Mouse (Mus musculus): ENCODE results near the gene Prkg1.

Gene Prkg1

DNA sequence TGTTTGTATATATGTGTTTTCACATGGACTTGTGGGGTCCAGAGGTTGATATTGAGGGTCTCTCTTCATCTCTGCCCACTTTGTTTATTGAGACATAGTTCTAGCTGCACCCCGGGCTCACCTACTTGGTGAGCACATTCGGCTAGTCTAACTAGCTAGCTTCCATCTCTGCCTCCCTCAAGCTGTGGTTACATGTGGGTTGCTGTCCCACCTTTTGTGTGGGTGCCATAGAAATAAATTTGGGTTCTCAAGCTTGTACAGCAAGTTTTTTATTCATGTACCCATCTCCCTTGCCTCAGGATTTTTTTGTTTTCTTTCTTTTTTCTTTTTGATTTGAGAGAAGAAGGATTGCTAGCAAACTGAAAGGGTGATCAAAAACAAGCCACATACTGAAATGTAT, 617.4 kb downstream of the Prkg1 start:
- no peak for DNase-seq (ENCODE audit: low spot score)

GRCm38 (mm10) chr19:31146156-31146555, 618.7 kb downstream of the Prkg1 start:
- DNase-seq (ENCODE audit: low spot score), result no peak

DNA sequence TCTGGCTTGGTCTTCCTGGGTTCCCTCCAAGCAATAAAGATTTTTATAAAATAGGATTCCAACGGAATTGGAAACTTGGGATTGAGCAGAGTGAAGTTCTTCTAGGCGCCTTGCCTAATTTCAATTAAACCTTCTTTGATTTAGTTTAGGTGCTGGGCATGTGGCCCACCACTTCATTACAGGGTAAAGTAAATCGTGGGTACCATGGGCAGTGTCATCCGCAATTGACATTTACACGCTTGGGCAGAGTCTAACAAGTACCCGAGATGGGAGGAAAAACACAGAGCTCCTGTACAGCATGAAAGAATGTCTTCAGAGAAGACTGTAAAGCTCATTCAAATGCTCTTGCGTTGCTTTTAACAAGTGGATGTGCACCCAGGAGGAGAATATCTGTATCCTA, 622.9 kb downstream of the Prkg1 start:
- no peak for DNase-seq (ENCODE audit: low spot score)

GRCm38 (mm10) chr19:31136316-31136715, 628.5 kb downstream of the Prkg1 start:
- no peak for DNase-seq (ENCODE audit: low spot score)

- no peak for DNase-seq (ENCODE audit: low spot score)
These were observed 632.2 kb downstream of the Prkg1 start for GRCm38 (mm10) chr19:31132614-31133013.

GRCm38 (mm10) chr19:31124628-31125027, 640.2 kb downstream of the Prkg1 start:
- no peak for DNase-seq (ENCODE audit: low spot score)

GRCm38 (mm10) chr19:31114690-31115089, 650.1 kb downstream of the Prkg1 start:
- no peak for DNase-seq (ENCODE audit: low spot score)

DNA sequence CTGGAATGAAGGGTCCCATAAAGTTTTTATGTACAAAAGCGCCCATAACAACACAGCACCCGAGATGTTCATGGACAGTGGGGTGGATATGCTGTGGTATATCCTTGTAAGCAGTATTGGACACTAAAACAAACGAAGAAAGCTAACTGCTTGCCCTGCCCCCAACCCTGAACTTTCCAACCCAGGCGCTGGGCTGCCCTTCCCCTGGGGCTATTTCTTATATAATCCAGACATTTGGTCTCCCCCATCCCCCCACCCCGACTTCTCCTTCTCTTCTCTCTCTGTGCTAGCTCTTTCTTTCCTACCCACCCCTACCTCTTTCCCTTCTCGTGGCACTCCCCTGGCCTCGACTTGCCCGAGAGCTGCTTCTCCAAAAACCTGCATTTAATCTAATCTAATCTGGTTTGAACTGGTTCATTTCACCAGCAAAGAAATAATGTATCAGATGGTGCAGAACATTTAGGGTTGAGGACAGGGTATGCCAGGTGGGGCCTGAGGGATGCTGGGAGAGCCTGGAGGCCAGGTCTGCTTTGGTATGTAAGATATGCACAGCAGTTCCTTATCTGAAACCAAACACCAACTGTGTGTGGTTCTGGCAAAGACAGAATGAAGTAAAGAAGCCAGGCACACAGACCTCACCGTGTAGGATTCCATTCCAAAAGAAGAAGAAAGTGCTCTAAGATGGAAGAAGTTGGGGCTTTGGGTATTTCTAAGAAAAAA, 657.8 kb downstream of the Prkg1 start:
- DNase-seq (ENCODE audit: low spot score), result no peak

- no peak for DNase-seq (ENCODE audit: low spot score)
These were observed 658.8 kb downstream of the Prkg1 start for GRCm38 (mm10) chr19:31106036-31106435.

DNA sequence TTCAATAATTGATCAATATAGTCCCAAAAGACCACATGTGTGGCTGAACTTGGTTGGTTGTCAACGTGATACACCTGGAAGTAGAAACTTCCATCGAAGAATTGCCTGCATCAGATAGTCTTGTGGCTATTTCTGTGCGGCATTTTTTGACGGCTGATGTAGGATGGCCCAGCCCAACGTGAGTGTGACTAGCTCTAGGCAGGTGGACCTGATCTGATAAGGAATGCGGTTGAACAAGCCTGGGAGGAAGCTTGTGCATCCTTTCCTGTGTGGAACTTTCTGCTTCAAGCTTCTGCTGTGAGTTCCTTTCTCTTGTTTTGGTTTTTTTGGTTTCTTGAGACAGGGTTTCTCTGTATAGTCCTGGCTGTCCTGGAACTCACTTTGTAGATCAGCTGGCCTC, 660.1 kb downstream of the Prkg1 start:
- no peak for DNase-seq (ENCODE audit: low spot score)

DNA sequence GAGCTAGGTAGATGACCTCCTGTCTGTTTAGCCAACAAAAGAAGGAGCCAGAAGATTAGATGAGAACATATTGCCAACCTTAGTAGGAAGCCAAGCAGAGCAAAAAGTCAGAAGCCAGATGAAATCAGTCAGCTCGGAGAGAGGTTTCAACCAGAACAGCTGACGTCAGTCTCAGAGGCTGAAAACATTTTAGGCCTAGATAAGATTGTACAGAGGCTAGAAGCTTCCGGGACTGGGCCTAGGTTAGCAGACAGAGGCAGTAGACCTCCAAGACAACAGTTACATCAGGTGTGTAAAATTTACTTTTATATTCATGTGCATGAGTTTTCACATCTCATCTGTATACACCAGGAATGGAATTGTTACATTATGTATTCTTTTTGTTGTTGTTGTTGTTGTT, 665.5 kb downstream of the Prkg1 start:
- no peak for DNase-seq (ENCODE audit: low spot score)

DNA sequence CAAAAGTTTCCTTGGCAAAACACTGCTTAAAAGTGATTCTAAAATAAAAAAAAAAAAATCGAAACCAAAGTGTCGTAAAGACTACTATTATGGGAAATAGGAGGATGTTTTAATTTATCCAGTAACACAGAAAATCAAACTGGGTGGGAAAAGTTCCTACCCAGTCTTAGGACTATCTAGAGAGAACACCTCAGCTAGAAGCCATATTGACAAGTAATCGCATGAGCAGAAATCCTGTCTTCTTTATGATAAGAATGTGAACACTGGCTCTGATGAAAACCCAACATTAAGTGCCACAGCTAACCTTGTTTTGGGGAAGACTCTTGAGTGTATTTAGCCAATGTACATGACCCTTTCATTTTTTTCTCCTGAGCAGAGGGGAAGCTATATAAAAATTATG, 667.0 kb downstream of the Prkg1 start:
- no peak for DNase-seq (ENCODE audit: low spot score)

DNA sequence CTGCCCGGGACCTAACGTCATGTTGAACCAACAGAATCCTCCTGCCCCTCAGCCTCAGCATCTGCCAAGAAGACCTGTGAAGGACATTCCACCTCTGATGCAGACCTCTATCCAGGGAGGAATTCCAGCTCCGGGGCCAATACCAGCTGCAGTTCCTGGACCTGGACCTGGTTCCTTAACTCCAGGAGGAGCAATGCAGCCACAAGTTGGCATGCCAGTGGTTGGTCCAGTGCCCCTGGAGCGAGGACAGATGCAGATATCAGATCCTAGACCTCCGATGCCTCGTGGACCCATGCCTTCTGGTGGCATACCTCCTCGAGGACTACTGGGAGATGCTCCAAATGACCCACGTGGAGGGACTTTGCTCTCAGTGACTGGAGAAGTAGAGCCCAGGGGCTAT, 681.1 kb downstream of the Prkg1 start:
- DNase-seq (ENCODE audit: low spot score), result no peak

DNA sequence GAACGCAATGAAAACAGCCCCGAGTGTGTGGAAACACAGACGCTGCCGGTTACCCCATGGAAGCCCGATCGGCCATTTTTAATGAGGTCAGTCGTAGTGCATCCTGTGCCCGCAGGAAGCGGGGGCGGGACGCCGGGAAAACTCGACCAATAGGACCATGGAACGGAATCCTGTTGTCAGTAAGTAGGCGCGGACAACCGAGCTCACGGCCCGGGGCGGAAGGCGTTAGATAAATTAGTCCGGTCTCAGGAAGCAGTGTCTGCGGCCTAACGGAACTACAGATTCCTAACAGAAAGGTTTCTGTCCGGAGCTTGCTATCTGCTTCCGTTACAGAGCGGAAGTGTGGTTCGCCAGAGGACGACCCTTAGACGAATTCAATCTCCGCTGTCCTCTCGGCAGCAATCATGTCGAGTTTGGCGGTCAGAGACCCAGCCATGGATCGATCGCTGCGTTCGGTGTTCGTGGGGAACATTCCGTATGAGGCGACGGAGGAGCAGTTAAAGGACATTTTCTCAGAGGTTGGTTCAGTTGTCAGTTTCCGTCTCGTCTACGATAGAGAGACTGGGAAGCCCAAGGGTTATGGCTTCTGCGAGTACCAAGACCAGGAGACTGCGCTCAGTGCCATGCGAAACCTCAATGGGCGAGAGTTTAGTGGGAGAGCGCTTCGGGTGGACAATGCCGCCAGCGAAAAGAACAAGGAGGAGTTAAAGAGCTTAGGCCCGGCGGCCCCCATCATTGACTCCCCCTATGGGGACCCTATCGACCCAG, 682.0 kb downstream of the Prkg1 start, which contains the start of gene Cstf2t:
Gene Cstf2t (plus strand): TSS at position 176 of the 768 bp plus-strand sequence.
- peak; percentile 99 for DNase-seq (ENCODE audit: low spot score)

DNA sequence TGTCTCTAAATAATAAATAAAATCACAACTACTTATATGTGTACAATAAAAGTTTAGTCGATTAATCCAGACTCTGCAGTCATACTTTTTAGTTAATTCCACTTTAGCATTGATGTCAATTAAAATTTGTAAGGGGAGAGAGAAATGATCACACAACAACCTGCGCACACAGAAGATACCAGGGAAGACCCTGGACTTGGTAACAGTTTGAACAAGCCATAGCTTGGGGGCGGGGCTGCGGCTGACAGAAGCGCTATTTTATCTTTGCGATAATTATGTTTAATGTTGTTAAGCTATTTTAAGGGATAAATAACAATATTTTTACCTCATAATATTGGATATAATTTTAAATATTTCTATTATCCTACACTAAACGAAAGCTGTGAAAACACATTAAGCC, 682.6 kb downstream of the Prkg1 start:
- DNase-seq (ENCODE audit: low spot score), result no peak

GRCm38 (mm10) chr19:31078241-31078640, 686.6 kb downstream of the Prkg1 start:
- no peak for DNase-seq (ENCODE audit: low spot score)

DNA sequence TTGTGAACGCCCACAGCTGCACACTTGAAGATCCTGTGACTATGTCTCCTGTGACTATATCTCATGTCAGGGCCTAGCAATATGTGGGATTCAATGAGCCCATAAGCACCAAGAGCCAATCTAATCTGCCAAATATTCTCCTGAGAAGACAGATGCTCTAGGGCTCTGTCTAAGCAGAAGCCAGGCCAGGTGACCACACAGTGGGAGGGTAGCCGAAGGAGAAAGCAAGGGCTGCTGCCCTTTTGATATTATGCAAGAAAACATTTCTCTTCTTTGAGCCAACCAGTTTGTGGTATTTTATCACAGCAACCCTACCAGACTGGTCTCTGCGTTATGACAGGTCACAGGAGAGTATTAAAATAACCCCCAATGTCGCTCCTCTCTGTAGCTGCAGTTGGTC, 688.7 kb downstream of the Prkg1 start:
- DNase-seq (ENCODE audit: low spot score), result no peak

DNA sequence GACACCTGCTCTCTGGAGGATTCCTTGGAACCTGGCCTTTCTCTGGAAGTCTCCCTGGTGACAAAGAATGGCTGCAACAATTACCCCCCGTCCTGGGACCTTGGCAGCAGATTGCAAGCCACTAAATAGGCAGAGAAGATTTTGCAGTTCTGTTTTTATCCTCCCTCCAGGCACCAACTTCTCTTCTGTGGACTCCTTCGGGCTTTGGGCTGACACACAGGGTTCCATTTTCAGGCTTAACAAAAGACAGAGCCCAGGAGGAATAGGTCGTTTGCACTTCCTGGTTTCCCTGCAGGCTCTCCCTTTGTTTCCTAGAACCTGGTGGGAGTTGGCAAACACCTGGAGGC, 690.1 kb downstream of the Prkg1 start:
- DNase-seq (ENCODE audit: low spot score), result no peak

GRCm38 (mm10) chr19:31073959-31074716, 690.7 kb downstream of the Prkg1 start:
- DNase-seq (ENCODE audit: low spot score), result no peak

DNA sequence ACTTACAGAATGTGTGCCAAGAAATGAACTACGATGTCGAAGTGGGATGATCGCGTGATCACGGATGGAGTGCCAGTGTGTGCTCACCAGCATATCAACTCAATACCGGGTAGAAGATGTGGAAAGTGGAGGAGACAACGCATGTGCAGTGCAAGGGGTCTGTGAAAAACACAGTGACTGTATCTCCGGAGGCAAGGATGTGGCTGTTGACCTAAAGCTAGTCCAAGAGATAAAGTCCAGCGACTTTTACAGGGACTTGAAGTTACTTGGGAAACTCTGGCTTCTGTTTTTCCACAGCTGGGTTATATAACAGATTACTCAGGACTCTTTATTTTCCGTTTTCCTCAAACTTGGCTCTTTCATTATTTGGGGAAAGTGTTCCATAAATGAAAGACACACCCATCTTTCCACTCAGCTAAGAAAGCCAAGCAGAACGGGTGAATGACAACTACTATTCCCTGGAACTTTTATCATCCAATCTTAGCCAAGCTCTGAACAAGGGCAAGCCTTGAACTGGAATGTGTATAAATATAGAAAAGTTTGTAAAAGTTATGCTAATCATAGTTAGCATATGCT, 699.5 kb downstream of the Prkg1 start:
- no peak for DNase-seq (ENCODE audit: low spot score)

GRCm38 (mm10) chr19:31064740-31065139, 700.1 kb downstream of the Prkg1 start:
- DNase-seq (ENCODE audit: low spot score), result no peak

DNA sequence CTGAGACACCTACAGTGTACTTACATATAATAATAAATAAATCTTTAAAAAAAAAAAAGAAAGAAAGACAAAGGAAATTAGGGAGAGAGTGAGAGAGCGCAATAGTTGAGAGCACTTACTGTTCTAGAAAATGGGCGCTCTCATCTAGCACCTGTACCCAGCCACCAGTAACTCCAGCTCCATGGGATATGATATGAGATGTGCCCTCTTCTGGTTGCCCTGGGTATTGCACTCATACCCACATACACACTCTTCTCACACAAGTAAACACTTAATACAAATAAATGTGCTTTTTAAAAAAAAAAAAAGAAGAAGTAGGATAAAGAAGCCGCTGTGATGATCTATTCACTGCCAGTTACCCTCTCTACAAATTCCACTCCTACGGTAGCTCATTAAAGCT, 718.2 kb downstream of the Prkg1 start:
- no peak for DNase-seq (ENCODE audit: low spot score)
